Mouse (Mus musculus): ENCODE measurements around the gene Vapa.
"Not testable (repeated sequence)": the region's sequence is repeated elsewhere in the genome, so short reads cannot be mapped to it uniquely, and the experiment has no call there.

Vapa gene

DNA sequence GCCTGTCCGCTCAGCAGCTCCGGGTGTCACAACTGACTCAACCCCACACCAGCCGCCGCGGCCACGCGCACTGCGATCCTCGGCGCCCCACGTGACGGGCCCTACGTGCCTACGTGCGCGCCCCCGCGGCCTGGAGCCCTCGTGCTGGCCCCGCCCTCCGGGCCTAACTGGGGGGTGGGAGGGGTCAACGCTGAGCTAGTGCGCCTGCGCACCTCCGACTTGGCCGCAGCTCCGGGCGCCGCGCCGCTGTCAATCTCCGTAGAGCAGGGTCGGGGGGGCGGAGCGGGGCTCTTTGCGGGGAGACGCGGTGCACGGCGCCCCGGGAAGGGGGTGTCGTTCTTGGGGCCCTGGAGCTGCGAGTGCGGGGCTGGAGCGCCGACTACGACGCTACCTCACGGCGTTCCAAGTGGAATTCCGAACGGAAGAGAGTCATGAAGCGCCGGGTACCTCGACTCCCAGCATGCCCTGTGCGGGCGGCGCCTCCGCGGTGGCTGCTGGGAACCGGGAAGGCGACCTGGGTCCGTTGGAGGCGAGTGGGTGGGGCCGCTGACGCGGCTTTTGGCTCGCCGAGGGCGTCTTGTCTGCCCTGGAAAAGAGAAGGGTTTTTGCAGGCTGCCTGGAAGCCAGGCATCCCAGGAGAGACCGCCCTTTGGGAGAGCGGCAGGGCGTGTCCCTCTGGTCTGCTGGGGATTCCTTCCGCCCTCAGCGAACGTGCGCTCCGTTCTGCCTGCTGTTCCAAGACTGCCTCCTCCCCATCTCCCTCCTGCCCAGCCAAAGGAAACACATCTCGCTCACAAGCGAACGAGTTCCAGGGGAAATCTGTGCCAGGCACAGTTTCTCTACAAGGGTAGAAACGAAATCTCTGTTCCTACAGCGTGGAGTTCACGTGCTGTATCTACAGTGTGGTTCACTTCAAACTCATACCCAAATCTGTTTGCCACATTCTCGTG lies at the start of gene Vapa:
TSS of gene Vapa (minus strand) at position 93 of the 950 bp plus-strand sequence.
- peak; percentile 99 for DNase-seq

DNA sequence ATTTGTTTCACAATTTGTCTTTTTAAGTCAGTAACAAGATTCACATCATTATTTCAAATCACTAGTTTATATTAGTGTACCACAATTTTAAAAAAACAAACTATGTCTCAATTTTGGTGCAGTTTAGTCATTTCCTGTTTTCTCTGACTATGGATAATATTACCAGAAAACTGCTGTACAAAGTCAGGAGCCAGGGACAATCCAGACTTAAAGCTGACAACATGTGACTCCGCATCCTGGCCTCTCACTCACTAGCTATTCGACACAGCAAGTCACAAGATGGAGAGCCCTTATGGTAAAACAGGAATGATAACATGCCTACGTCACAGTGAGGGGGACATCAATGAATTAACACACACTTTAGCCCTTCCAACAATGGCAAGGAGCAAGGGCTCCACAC lies 49.3 kb upstream of the Vapa start:
- DNase-seq, result no peak

DNA sequence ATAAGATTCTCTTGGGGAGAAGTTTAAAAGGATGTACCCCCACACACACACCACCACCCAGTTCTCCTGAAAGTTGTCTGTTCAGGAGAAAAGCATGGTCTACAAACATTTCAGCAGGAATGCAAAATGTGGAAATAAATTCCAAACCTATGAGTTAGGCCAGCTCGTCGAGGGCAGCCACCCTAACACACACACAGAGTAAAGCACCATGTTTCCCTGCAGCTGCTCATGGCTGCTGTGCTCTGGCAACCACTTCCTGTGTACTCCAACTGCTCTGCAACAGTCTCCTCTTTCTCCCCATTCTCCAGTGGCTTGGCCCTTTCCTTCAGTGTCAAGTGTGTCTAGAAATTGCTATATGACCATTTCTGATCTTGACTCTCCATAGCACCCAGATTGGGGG lies 45.1 kb upstream of the Vapa start:
- DNase-seq, result no peak

DNA sequence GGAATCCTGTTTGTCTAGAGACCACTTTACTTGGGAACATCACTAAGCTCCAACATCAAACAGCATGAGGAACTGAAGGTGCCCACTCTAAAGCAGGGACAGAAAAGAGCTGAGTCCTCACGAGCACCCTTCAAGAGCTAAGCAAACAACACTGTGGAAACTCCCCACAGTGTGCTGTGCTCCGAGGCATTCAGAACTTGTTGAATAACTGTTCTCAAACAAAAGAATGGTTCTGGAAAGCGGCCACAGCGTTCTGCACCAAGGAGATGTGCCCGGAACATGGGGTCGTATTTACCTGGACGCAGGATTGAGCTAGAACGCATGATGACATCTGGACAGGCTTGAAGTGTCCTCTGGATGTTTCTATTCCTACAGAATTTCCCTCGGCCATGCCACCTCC lies 44.6 kb upstream of the Vapa start:
- DNase-seq, result no peak

DNA sequence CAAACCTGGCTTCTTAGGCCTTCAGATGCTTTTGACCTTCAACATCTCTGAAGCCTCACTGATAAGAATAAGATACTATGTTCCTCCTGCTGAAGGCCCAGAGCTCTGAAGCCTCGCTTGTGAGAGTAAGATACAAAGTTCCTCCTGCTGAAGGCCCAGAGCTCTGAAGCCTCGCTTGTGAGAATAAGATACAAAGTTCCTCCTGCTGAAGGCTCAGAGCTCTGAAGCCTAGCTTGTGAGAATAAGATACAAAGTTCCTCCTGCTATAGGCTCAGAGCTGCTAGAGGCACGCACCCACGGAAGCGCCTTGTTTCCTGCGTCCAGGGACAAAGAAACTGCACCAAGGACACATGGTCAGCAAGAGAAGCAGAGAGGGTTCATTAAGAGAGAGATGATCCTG lies 43.4 kb upstream of the Vapa start:
- DNase-seq, result no peak

DNA sequence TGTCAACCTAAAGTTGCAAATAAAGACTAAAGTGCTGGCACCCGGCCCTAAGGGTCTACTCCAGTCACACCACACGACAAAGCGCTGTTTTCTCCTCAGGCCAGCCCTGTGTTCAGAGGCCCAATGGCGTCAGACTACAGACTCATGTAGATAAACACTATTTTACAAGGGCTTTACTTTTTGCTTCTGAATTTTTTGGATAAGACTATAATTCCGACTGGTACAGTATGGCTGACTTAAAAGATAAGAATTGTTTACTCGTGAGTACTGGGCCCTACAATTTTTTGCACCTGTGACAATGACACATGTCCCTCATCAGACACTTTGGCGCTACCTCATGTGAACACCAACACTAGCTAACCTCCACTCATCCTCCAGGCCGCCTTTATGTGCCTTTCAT lies 42.7 kb upstream of the Vapa start:
- DNase-seq, result no peak

DNA sequence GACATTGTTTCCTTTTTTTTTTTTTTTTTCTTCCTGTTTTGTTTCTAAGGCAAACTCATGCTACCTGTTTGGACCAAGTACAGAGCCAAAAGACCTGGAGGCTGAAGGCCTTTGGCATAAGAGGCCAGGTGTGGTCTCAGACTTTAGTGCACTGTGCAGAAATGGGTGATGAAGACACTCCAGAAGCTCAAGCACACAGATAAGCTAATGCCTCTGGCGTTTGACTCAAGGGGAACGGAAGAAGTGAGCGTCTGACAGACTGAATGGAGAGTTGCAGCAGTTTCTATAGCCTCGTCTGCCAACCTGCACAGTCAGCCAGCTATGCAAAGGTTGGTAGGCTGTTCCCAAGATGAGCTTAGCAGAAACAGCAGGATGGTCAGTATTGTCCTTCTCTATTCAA lies 42.3 kb upstream of the Vapa start:
- no peak for DNase-seq

DNA sequence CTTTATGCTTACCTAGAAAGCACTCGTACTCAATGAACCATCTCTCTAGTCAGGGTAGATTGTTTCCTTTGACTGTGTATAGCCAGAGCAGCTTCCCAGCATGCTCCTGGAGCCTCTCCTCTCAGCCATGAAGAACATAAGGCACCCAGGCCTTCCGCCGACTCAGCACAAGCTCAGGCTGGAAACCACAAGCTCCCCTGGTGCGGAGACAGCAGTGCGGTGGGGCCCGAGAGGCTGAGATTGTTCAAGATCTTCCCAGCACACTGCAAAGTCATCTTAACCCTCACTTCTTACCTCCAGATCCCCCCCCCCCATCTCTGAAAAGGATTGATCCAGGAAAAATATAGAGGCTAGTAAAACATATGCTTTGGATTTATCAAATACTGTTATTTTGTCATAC lies 37.2 kb upstream of the Vapa start:
- DNase-seq, result no peak

DNA sequence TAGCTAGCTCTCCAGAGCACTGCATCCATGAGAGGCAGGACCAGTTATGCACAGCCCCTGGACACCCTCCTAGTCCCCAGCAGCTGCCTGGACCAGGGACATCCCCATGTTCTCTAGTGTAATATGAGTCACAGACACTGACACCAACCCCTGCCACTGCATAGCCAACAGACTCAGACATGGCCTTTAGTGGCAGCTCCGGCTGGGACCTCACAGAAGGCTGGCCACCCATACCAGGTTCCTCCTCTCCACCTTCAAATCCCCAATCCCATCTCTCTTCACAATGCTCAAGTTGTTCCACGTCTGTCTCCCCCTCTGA lies 35.8 kb upstream of the Vapa start:
- DNase-seq, result no peak

DNA sequence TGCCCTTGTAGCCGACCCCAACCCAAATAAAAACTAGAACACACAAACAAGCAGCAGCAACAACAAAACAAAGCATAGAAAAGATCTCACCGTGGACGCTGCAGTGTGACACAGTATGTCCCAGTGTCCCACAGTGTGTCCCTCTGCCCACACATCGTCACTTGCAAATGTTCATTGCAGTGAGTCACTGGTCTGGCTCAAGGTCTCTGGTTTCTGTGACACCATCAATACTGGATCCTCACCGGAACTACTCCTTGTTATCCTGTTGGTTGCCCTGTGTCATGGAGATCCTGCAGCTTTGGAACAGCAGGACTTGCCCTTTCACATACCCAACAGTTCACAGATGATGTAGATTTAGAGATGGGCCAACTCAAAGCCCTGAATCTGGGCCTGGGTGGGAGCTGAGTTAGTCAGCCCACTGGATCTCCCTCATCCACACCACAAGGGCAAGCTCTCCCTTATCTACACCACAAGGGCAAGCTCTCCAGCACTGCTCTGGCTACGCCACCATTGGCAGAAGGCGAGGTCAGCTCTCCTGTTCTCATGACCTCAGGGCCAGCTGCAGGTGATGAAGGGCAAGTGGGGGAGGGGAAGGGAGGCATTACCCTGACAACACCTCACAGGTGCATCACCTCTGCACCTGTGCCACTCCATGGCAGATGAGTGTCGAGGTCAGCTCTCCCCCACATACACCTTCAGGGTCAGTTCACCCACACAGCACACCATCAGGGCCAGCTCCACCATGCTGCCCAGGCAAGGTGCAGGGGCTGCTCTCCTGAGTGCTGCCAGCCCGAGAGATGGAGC lies 35.2 kb upstream of the Vapa start:
- no peak for DNase-seq

DNA sequence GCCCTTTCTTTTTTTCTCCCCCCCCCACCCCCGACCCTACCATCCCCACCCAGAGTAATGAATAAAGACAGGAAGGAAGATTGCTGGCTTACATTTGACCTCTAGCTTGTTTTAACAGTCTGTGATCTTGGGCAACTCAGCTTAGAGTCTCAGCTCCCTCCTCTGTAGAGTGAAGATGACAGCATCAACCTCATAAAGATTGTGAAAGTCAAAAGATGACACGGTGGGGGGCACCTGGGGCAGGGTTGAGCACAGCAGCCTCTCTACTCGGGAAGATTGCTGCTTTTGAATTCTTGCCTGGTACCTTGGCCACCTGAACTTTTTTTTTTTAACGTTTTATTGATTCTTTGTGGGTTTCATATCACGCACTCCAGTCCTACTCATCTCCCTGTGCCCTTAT lies 34.6 kb upstream of the Vapa start:
- DNase-seq, result no peak

DNA sequence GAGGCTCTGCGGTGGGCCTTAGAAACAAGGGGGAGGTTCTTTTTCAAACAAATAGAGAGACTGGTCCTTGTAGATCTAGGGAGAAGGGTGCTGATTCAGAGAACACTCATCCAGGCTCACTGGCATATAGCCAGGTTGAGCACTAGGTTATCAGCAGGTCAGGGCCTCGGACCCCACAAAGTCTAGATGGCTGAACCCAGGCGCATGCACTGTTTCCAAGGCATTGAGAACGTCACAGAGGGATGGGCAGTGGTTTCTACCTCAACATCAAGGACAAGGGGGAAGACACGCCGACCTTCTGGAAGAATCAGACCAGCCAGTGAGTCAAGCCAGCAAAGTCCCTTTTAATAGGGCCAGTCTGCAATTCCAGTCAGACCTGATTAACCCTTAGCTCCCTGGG lies 33.9 kb upstream of the Vapa start:
- DNase-seq, result no peak

DNA sequence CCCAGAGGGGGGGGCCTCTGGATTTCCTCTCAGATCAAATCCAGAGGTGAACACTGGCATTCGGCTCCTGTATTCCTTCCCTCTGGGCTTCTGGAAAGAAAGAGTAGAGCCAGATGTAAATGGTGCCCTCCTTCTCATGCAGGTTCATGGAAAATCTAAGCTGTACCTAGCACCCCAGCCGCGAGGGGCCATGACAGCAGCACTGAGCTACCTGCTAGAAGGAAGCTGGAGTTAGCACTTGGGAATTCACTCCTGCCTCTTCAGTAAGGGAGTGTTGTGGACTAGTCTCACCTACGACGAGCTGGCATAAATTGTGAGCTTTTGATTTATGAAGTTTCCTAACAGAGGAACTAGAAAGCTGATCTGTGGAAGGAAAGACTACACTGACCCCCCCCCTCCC lies 30.2 kb upstream of the Vapa start:
- DNase-seq, result no peak

DNA sequence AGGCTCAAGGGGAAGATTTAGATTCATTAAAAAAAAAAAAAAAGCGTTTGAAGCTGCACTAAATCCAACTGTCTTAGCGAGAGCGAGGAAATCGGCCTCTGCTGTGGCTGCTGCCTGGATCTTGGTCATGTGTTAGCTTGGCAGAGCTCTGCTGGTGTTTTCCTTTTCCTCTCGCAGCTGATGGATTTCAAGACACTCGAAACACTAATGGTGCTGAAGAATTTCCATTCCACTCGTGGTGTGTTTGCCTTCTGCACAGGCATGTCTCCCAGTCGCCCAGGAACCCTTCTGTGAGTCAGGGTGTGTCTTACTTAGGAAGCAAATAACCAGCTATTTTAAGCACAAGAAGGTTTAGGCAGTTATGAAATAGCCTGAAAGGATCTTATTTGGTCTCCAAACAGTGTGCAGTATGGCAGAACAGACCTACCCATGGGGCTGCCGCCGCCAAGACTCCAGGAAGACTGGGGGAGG lies 29.7 kb upstream of the Vapa start:
- peak; percentile 28 to 53 for DNase-seq

DNA sequence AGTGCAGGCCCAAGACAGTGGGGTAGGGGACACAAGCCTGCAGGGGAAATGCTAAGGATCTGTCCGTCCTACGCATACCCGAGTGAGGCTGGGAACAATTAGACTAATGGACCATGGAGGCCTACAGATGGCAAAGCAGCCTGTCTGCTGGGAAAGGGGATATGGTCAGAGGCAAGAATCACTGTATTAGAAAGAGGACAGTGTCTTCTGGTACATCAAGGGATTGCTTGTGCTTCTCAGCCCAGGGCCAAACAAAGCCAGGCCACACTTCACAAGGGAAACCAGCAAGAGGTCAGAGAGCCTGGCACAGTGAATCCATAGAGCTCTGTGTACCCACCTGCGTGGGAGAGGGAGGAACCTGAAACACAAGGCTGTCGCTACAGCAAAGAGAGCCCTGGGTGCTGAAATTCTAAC lies 29.2 kb upstream of the Vapa start:
- peak; percentile 35 to 52 for DNase-seq

DNA sequence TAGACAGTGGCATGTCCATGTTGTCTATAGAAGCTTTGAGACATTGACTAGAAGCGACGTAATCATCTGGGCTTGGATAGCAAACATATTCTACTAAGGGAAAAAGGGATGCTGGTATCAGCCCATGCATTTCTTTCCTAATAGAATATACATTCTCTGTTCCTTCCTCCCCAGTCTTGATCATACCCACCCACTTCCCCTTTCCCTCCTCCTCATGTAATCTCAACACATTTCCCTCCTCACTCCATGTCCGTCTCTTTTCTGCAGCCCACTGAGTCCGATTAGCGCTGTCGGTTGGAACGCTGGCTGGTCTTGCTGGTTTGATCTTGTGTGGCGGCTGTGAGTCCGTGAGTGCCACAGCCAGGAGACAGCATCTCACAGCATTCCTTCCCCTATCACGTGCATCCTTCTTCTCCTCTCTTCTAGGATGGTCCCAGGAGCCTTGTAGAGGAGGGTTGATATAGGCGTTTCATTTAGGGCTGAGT lies 28.4 kb upstream of the Vapa start, which contains the start of gene Txndc2:
TSS of gene Txndc2 (minus strand) at position 435 of the 485 bp plus-strand sequence.
- DNase-seq, result no peak

DNA sequence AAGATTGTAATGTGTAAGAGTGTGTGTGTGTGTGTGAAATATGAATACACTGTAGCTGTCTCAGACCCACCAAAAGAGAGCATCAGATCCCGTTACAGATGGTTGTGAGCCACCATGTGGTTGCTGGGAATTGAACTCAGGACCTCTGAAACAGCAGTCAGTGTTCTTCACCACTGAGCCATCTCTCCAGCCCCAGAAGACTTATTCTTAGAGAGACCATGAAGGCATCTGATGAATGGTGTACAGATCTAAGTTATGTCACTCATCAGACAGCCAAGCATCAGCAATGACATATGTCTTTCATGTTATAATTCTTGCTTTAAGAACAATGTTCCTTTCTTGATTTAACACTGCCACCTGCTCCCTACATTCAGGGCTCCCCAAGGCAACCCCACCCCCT lies 25.8 kb upstream of the Vapa start:
- no peak for DNase-seq

DNA sequence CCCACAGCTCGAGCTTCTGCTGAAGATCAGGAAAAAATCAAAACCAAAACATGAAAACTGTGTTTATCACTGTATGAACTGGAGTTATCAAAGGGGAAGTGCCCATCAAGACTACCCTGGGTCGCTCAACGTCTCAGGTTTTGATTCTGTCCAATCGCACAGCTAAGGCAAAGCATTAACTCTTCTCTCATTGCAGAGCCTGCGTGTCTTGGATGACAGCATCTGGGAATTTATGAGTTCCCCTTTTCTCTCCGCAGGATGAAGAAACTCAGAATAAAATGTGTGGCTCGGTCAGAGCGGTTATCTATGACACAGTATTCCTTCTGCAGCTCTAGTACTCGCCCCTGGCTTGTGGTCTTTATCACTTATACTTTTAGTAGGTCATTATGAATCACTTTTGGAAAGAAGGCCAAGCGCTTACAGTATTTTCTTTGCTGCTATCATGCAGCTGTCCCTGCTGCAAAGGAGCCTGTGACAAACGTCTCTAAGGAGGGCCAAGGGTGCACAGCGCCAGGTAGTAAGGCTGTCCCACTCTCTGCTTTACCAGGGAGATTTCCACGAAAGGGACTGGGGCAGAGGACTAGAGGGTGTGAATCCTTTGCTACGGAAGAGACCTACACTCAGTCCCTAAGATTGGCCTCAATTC lies 22.5 kb upstream of the Vapa start:
- DNase-seq, result no peak

DNA sequence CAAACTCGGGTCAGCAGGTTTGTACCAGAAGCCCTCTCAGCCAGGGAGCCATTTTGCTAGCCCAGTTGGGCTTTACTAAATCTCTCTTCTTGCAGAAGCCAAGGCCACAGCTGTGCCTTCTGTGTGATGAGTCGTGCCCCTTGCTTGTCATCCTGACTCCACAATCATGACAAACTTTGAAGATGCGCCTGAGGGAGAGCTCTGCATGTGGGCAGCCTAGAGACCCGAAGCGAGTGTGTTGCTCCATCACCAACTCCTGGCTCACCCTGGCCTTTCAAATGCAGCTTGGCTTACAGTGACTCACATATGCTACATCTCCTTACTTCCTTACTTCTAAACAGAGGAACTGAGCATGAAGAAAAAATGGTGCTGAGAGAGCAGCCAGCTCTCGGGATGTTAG lies 16.6 kb upstream of the Vapa start:
- no peak for DNase-seq

DNA sequence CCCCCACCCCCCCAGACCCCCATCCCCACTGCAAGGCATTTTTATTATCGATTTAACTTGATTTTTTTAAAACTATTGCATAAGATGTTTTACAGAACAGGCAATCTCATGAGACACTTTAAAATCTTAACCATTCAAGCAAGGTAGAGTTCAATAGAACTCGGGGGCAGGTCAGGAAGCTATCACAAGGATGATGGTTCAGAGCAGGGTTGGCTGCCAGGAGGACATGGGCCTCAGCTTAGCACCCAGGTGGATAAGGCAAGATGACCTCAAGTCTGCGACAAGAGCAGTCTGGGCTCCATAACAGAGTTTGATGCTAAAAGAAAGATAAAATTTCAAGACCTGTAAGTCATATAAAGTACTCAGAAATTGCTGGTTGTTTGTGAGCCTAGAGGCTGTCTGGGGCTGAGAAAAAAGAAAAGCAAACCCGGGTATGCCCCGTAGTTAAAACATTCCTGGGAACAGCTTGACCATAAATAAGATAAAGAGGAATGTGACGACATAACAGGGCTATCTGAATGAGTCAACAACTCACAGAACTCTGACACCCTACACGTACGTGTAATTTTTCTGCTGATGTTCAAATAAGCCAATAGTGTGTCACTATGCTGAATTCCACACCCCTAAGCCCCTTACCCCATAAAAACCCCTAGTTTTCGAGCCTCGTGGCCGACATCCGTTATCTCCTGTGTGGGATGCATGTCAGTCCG lies 15.6 kb upstream of the Vapa start:
- DNase-seq, result not testable (repeated sequence)

DNA sequence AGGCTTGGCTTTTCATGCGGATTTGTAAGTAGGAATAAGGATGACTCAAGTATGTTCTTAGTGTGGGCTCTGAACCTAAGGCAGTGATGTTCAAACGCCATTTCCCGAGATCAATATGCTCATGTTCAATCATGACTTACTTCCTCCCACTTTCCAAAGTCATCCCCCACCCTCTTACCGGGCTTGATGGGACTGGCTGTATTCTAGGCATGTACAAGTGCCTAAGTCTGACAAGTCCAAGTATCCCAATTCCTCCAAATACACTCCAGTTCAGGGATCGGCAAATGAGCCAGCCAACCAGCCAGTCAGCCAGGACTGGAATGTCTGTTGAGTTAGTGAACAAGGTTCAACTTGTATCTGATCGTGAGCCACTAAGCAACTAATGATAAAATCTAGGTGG lies 12.9 kb upstream of the Vapa start:
- DNase-seq, result no peak

DNA sequence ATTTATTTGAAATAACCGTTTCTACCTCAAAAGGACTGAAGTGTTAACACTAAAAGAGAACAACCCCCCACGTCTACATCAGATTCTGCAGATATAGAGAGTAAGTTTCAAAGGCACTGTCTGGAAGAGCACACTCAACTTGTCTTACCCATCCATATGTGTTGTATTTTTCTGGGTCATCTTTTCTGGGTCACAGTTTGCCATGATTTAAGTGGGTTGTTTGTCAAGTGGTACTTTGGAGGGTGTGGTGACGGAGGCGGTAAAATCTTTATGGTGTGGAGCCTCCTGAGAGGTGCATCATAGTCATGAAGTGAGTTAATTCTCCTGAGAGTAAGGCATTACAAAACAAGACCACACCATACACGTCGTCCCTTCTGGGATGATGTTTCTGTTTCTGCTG lies 12.2 kb upstream of the Vapa start:
- DNase-seq, result no peak

DNA sequence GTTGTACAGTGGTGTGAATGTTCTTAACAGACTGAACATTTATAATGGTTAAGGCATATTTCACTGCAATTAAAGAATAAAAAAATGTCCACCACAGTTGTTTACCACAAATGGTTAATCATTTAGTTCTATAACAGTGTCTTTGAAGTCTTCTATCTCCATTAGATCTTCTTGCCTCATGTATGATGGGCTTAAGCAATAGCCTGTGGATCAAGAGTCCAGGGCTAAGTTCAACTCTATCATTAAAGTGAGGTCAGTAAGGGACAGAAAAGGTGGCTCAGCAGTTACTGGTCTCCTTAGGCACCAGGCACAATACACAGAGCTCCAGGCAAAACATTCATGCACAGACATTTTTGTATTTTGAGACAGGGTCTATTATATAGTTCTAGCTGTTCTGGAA lies 9.8 kb upstream of the Vapa start:
- DNase-seq, result no peak

Measured in cerebellum, postnatal 10 days (tissue).